Mouse (Mus musculus): ENCODE measurements at regions not wholly inside any gene's neighbourhood (a gene's known extent, or its start where the extent isn't known, plus 50 kb on each side); places are given as distances from the start of the nearest gene placed in this dataset.

- 92% methylated on average over 5 of the region's 5 CpGs for WGBS
- no peak for TF ChIP-seq POLR2A (IDR thresholded peaks at IDR 0.05; ENCODE audit: low read depth, low read length)
- no peak for TF ChIP-seq CTCF (IDR thresholded peaks at IDR 0.05; ENCODE audit: extremely low read depth, insufficient read length, insufficient replicate concordance, low read depth, low read length)
- H3K4me1 ChIP-seq (ENCODE audit: control insufficient read depth, insufficient read depth, insufficient read length, low read length): no peaks in the 10 kb centered on the region
- no peak overlapping the region for H3K4me3 ChIP-seq (ENCODE audit: low read depth, low read length)
- no peaks in the 10 kb centered on the region for H3K27me3 ChIP-seq (ENCODE audit: control insufficient read depth, insufficient read depth, low read length)
- H3K27ac ChIP-seq (ENCODE audit: insufficient read depth, low read depth, low read length): no peak overlapping the region
- no peaks in the 10 kb centered on the region for H3K36me3 ChIP-seq (ENCODE audit: control insufficient read depth, insufficient read depth, low read length)
These were observed 441.9 kb upstream of the Gm6657 start for GRCm38 (mm10) chr12:77752181-77752580.

- H3K4me3 ChIP-seq (ENCODE audit: low read depth, low read length): no peak overlapping the region
- 79% methylated on average over 7 of the region's 7 CpGs for WGBS
- H3K4me1 ChIP-seq (ENCODE audit: control insufficient read depth, insufficient read depth, insufficient read length, low read length): no peaks in the 10 kb centered on the region
- H3K36me3 ChIP-seq (ENCODE audit: control insufficient read depth, insufficient read depth, low read length): no peaks in the 10 kb centered on the region
- no peak overlapping the region for H3K27ac ChIP-seq (ENCODE audit: insufficient read depth, low read depth, low read length)
- no peaks in the 10 kb centered on the region for H3K27me3 ChIP-seq (ENCODE audit: control insufficient read depth, insufficient read depth, low read length)
- TF ChIP-seq POLR2A (IDR thresholded peaks at IDR 0.05; ENCODE audit: low read depth, low read length) (no peak), CTCF (IDR thresholded peaks at IDR 0.05; ENCODE audit: extremely low read depth, insufficient read length, insufficient replicate concordance, low read depth, low read length) (no peak)
These were observed 438.0 kb upstream of the Gm6657 start for GRCm38 (mm10) chr12:77756021-77756420.

GRCm38 (mm10) chr12:77760976-77761375 is 433.1 kb upstream of the Gm6657 start:
- no peaks in the 10 kb centered on the region for H3K4me1 ChIP-seq (ENCODE audit: control insufficient read depth, insufficient read depth, insufficient read length, low read length)
- H3K27ac ChIP-seq (ENCODE audit: insufficient read depth, low read depth, low read length): no peak overlapping the region
- WGBS: 78% methylated on average over 3 of the region's 3 CpGs
- no peak overlapping the region for H3K4me3 ChIP-seq (ENCODE audit: low read depth, low read length)
- no peak for TF ChIP-seq CTCF (IDR thresholded peaks at IDR 0.05; ENCODE audit: extremely low read depth, insufficient read length, insufficient replicate concordance, low read depth, low read length)
- no peak for TF ChIP-seq POLR2A (IDR thresholded peaks at IDR 0.05; ENCODE audit: low read depth, low read length)
- no peaks in the 10 kb centered on the region for H3K36me3 ChIP-seq (ENCODE audit: control insufficient read depth, insufficient read depth, low read length)
- H3K27me3 ChIP-seq (ENCODE audit: control insufficient read depth, insufficient read depth, low read length): no peaks in the 10 kb centered on the region

GRCm38 (mm10) chr12:77776011-77776546 is 418.0 kb upstream of the Gm6657 start:
- Histone ChIP-seq H3K4me1 (ENCODE audit: control insufficient read depth, insufficient read depth, insufficient read length, low read length) (no peaks in the 10 kb centered on the region), H3K27ac (ENCODE audit: insufficient read depth, low read depth, low read length) (no peak overlapping the region), H3K27me3 (ENCODE audit: control insufficient read depth, insufficient read depth, low read length) (no peaks in the 10 kb centered on the region), H3K36me3 (ENCODE audit: control insufficient read depth, insufficient read depth, low read length) (no peaks in the 10 kb centered on the region), H3K4me3 (ENCODE audit: low read depth, low read length) (no peak overlapping the region)
- WGBS: 91% methylated on average over 6 of the region's 6 CpGs
- TF ChIP-seq CTCF (IDR thresholded peaks at IDR 0.05; ENCODE audit: extremely low read depth, insufficient read length, insufficient replicate concordance, low read depth, low read length): no peak
- TF ChIP-seq POLR2A (IDR thresholded peaks at IDR 0.05; ENCODE audit: low read depth, low read length): no peak

- no peak for TF ChIP-seq POLR2A (IDR thresholded peaks at IDR 0.05; ENCODE audit: low read depth, low read length)
- TF ChIP-seq CTCF (IDR thresholded peaks at IDR 0.05; ENCODE audit: extremely low read depth, insufficient read length, insufficient replicate concordance, low read depth, low read length): no peak
- 86% methylated on average over 8 of the region's 8 CpGs for WGBS
- no peaks in the 10 kb centered on the region for H3K4me1 ChIP-seq (ENCODE audit: control insufficient read depth, insufficient read depth, insufficient read length, low read length)
- no peak overlapping the region for H3K4me3 ChIP-seq (ENCODE audit: low read depth, low read length)
- H3K36me3 ChIP-seq (ENCODE audit: control insufficient read depth, insufficient read depth, low read length): no peaks in the 10 kb centered on the region
- H3K27me3 ChIP-seq (ENCODE audit: control insufficient read depth, insufficient read depth, low read length): no peaks in the 10 kb centered on the region
- no peak overlapping the region for H3K27ac ChIP-seq (ENCODE audit: insufficient read depth, low read depth, low read length)
These were observed 417.3 kb upstream of the Gm6657 start for GRCm38 (mm10) chr12:77776755-77777154.

- 46% methylated on average over 20 of the region's 20 CpGs for WGBS
- TF ChIP-seq CTCF (IDR thresholded peaks at IDR 0.05; ENCODE audit: extremely low read depth, insufficient read length, insufficient replicate concordance, low read depth, low read length) (peak; percentile 100), POLR2A (IDR thresholded peaks at IDR 0.05; ENCODE audit: low read depth, low read length) (no peak)
- Histone ChIP-seq H3K4me1 (ENCODE audit: control insufficient read depth, insufficient read depth, insufficient read length, low read length) (no peaks in the 10 kb centered on the region), H3K27ac (ENCODE audit: insufficient read depth, low read depth, low read length) (no peak overlapping the region), H3K27me3 (ENCODE audit: control insufficient read depth, insufficient read depth, low read length) (no peaks in the 10 kb centered on the region), H3K4me3 (ENCODE audit: low read depth, low read length) (peak overlapping the region; percentile 34; the same call in 1 of the 2 replicates), H3K36me3 (ENCODE audit: control insufficient read depth, insufficient read depth, low read length) (no peaks in the 10 kb centered on the region)
These were observed 412.9 kb upstream of the Gm6657 start for GRCm38 (mm10) chr12:77780885-77781698.

- TF ChIP-seq POLR2A (IDR thresholded peaks at IDR 0.05; ENCODE audit: low read depth, low read length): no peak
- TF ChIP-seq CTCF (IDR thresholded peaks at IDR 0.05; ENCODE audit: extremely low read depth, insufficient read length, insufficient replicate concordance, low read depth, low read length): no peak
- H3K27ac ChIP-seq (ENCODE audit: insufficient read depth, low read depth, low read length): no peak overlapping the region
- no peaks in the 10 kb centered on the region for H3K27me3 ChIP-seq (ENCODE audit: control insufficient read depth, insufficient read depth, low read length)
- no peak overlapping the region for H3K4me3 ChIP-seq (ENCODE audit: low read depth, low read length)
- WGBS: 78% methylated on average over 9 of the region's 9 CpGs
- no peaks in the 10 kb centered on the region for H3K4me1 ChIP-seq (ENCODE audit: control insufficient read depth, insufficient read depth, insufficient read length, low read length)
- no peaks in the 10 kb centered on the region for H3K36me3 ChIP-seq (ENCODE audit: control insufficient read depth, insufficient read depth, low read length)
These were observed 410.1 kb upstream of the Gm6657 start for GRCm38 (mm10) chr12:77783909-77784308.

All from small intestine, adult 2 months (tissue).